Mouse (Mus musculus): Measurements from ENCODE around the gene Gnas.
"Not testable (repeated sequence)": the region's sequence is repeated elsewhere in the genome, so short reads cannot be mapped to it uniquely, and the experiment has no call there.

The Gnas gene

GRCm38 (mm10) chr2:174328358-174328905, 44.3 kb downstream of the Gnas start:
- DNase-seq (ENCODE audit: low spot score in 2 of 2): no peak

- DNase-seq (ENCODE audit: low spot score in 2 of 2): peak in 1 of 2 experiments; percentile 49
Measured at GRCm38 (mm10) chr2:174328926-174329662, 45.0 kb downstream of the Gnas start.

GRCm38 (mm10) chr2:174329663-174330615, 45.8 kb downstream of the Gnas start:
- DNase-seq (ENCODE audit: low spot score in 2 of 2): peak; percentile 50 to 54

GRCm38 (mm10) chr2:174330616-174331191, 46.6 kb downstream of the Gnas start:
- peak; percentile 56 to 63 for DNase-seq (ENCODE audit: low spot score in 2 of 2)

GRCm38 (mm10) chr2:174331282-174332030, 47.3 kb downstream of the Gnas start:
- no peak for DNase-seq (ENCODE audit: low spot score in 2 of 2)

GRCm38 (mm10) chr2:174333239-174333890, 49.2 kb downstream of the Gnas start:
- DNase-seq (ENCODE audit: low spot score in 2 of 2): no peak

- DNase-seq (ENCODE audit: low spot score in 2 of 2): no peak
Measured at GRCm38 (mm10) chr2:174334415-174334814, 50.3 kb downstream of the Gnas start.

GRCm38 (mm10) chr2:174337275-174337674, 53.2 kb downstream of the Gnas start:
- no peak for DNase-seq (ENCODE audit: low spot score in 2 of 2)

GRCm38 (mm10) chr2:174339701-174340100, 55.6 kb downstream of the Gnas start:
- DNase-seq (ENCODE audit: low spot score in 2 of 2): no peak

- no peak for DNase-seq (ENCODE audit: low spot score in 2 of 2)
Measured at GRCm38 (mm10) chr2:174340229-174340892, 56.2 kb downstream of the Gnas start.

- DNase-seq (ENCODE audit: low spot score in 2 of 2): no peak
Measured at GRCm38 (mm10) chr2:174340893-174341580, 56.9 kb downstream of the Gnas start.

- DNase-seq (ENCODE audit: low spot score in 2 of 2): no peak
Measured at GRCm38 (mm10) chr2:174342793-174343400, 58.8 kb downstream of the Gnas start.

GRCm38 (mm10) chr2:174343566-174343965, 59.4 kb downstream of the Gnas start:
- no peak for DNase-seq (ENCODE audit: low spot score in 2 of 2)

- DNase-seq (ENCODE audit: low spot score in 2 of 2): peak in 1 of 2 experiments; percentile 44
Measured at GRCm38 (mm10) chr2:174344003-174344655, 60.0 kb downstream of the Gnas start.

GRCm38 (mm10) chr2:174344996-174345395, 60.9 kb downstream of the Gnas start:
- no peak for DNase-seq (ENCODE audit: low spot score in 2 of 2)

- DNase-seq (ENCODE audit: low spot score in 2 of 2): no peak
Measured at GRCm38 (mm10) chr2:174346612-174346998, 62.5 kb downstream of the Gnas start, which contains the start of gene Gm20721. Gene Gm20721 (minus strand): TSS chr2:174346712.

GRCm38 (mm10) chr2:174346999-174347668, 63.0 kb downstream of the Gnas start:
- not testable (repeated sequence) for DNase-seq (ENCODE audit: low spot score in 2 of 2)

- DNase-seq (ENCODE audit: low spot score in 2 of 2): no peak
Measured at GRCm38 (mm10) chr2:174358516-174358915, 74.4 kb downstream of the Gnas start.
